In genomic region chr14:25549871-25550840, GRCm38 (mm10) we compare ENCODE assay signal across 9 mouse cellular contexts.
DNase-seq lines count a peak whose midpoint lies in the region; ATAC-seq and TF ChIP-seq lines count a peak whose summit lies in the region.
"Had no signal": no experiment of that assay in that cellular context is flagged by ENCODE, and none has a peak within 500 bp of the region (broad histone marks: within the 10 kb centered on the region; RNA-seq: fewer than 3 reads in every experiment).

No protein-coding gene starts in this region.

- no peaks in the 10 kb centered on the region for H3K9me3 ChIP-seq in embryonic facial prominence, embryonic 12.5 days
- H3K9me3 ChIP-seq in hindbrain, postnatal 0 days (ENCODE audit: low read length) = no peaks in the 10 kb centered on the region
- H3K9me3 ChIP-seq: liver, embryonic 13.5 days had no signal

- H3K27me3 ChIP-seq in embryonic facial prominence, embryonic 12.5 days = no peaks in the 10 kb centered on the region
- H3K27me3 ChIP-seq in hindbrain, postnatal 0 days (ENCODE audit: insufficient read depth, low read length) = no peaks in the 10 kb centered on the region
- no peaks in the 10 kb centered on the region for H3K27me3 ChIP-seq in splenic B cell, adult 2 months (ENCODE audit: control insufficient read depth, insufficient read depth, low read length, poor library complexity, severe bottlenecking)
- H3K27me3 ChIP-seq: liver, embryonic 13.5 days had no signal

- H3K4me2 ChIP-seq in embryonic facial prominence, embryonic 12.5 days (replicated peaks) = no peak overlapping the region
- H3K4me2 ChIP-seq in hindbrain, postnatal 0 days (ENCODE audit: low read depth, low read length) = peak overlapping the region; percentile 18; the same call in 1 of the 2 replicates
- H3K4me2 ChIP-seq: liver, embryonic 13.5 days had no signal

- no peak overlapping the region for H3K4me3 ChIP-seq in embryonic facial prominence, embryonic 12.5 days
- H3K4me3 ChIP-seq in hindbrain, postnatal 0 days (ENCODE audit: low read length) = no peak overlapping the region
- H3K4me3 ChIP-seq: liver, embryonic 13.5 days had no signal

- no peak overlapping the region for H3K9ac ChIP-seq in embryonic facial prominence, embryonic 12.5 days
- no peak overlapping the region; the same call in 1 of the 2 replicates for H3K9ac ChIP-seq in hindbrain, postnatal 0 days (replicated peaks; ENCODE audit: low read length)
- H3K9ac ChIP-seq: liver, embryonic 13.5 days had no signal

- peak; percentile 63 for DNase-seq in adrenal gland, adult 2 months
- DNase-seq in adrenal gland, adult 8-10 months = no peak
- DNase-seq in hindbrain, postnatal 0 days (ENCODE audit: low spot score) = peak; percentile 94
- DNase-seq in mesoderm, embryonic 11.5 days (ENCODE audit: low read depth, low spot score) = peak; percentile 80
- peak; percentile 47 for DNase-seq in splenic B cell, adult 2 months (ENCODE audit: low read depth, low spot score)
- no peak for DNase-seq in ovary, postnatal 10 days (ENCODE audit: low spot score)
- DNase-seq in kidney, adult 9 months = no peak
- DNase-seq: liver, embryonic 13.5 days had no signal

- WGBS in embryonic facial prominence, embryonic 12.5 days = 26% methylated on average over 10 of the region's 10 CpGs
- WGBS in hindbrain, postnatal 0 days = 21% methylated on average over 9 of the region's 10 CpGs

- ATAC-seq in embryonic facial prominence, embryonic 12.5 days (ENCODE audit: insufficient number of reproducible peaks, insufficient read depth, low FRiP score, low TSS enrichment) = 0 out of 2 replicates have a peak, but pooled peaks have one; percentile 32
- peak; percentile 89 for ATAC-seq in hindbrain, postnatal 0 days

- TF ChIP-seq CTCF in hindbrain, postnatal 0 days (IDR thresholded peaks at IDR 0.05; ENCODE audit: low read depth) = 0 out of 2 replicates have a peak, but pooled peaks have one; percentile 1

- peak overlapping the region; percentile 73 for H3K27ac ChIP-seq in embryonic facial prominence, embryonic 12.5 days
- H3K27ac ChIP-seq in hindbrain, postnatal 0 days = peak overlapping the region; percentile 80
- H3K27ac ChIP-seq: liver, embryonic 13.5 days had no signal

- peaks cover 86% of the 10 kb centered on the region for H3K4me1 ChIP-seq in embryonic facial prominence, embryonic 12.5 days
- H3K4me1 ChIP-seq in hindbrain, postnatal 0 days (ENCODE audit: insufficient read depth, low read length) = peaks cover 64% of the 10 kb centered on the region

- peaks cover 8% of the 10 kb centered on the region for H3K36me3 ChIP-seq in embryonic facial prominence, embryonic 12.5 days
- H3K36me3 ChIP-seq in hindbrain, postnatal 0 days (ENCODE audit: insufficient read depth, low read length) = no peaks in the 10 kb centered on the region
- peaks cover 2% of the 10 kb centered on the region; the same call in 1 of the 2 replicates for H3K36me3 ChIP-seq in splenic B cell, adult 2 months (ENCODE audit: control insufficient read depth, insufficient read depth, low read length, poor library complexity, severe bottlenecking)

Comparison
In these comparisons a context has a peak if more than half of its experiments do, and no peak if none do; other contexts are left out.
1. DNase-seq: peak in adrenal gland, adult 2 months (single experiment), hindbrain, postnatal 0 days (single experiment), mesoderm, embryonic 11.5 days (single experiment) and splenic B cell, adult 2 months (single experiment); none in adrenal gland, adult 8-10 months (single experiment), ovary, postnatal 10 days (single experiment) and kidney, adult 9 months (single experiment).